Mouse (Mus musculus) regulatory T cell (primary cell): ENCODE data around the gene Fto.

ENCODE experiments used
- in situ Hi-C: fragments of 300-600 bp; cut with MboI, MseI; formaldehyde crosslinking; loops from one replicate; pipeline ENCODE4 v1.15.1; 2025; ENCODE audit warnings: high pct_unique_total_duplicates

Fto gene

GRCm38 (mm10) chr8:91355956-91356699 is 42.8 kb downstream of the Fto start:
- in situ Hi-C loops, result no loop called here

GRCm38 (mm10) chr8:91357493-91358014 is 44.2 kb downstream of the Fto start:
- in situ Hi-C loops, result no loop called here

GRCm38 (mm10) chr8:91358016-91358415 is 44.7 kb downstream of the Fto start:
- in situ Hi-C loops, result no loop called here

- in situ Hi-C loops, result no loop called here
These were observed 46.2 kb downstream of the Fto start for GRCm38 (mm10) chr8:91359511-91359910.

- in situ Hi-C loops, result no loop called here
These were observed 47.5 kb downstream of the Fto start for GRCm38 (mm10) chr8:91360644-91361357.

DNA sequence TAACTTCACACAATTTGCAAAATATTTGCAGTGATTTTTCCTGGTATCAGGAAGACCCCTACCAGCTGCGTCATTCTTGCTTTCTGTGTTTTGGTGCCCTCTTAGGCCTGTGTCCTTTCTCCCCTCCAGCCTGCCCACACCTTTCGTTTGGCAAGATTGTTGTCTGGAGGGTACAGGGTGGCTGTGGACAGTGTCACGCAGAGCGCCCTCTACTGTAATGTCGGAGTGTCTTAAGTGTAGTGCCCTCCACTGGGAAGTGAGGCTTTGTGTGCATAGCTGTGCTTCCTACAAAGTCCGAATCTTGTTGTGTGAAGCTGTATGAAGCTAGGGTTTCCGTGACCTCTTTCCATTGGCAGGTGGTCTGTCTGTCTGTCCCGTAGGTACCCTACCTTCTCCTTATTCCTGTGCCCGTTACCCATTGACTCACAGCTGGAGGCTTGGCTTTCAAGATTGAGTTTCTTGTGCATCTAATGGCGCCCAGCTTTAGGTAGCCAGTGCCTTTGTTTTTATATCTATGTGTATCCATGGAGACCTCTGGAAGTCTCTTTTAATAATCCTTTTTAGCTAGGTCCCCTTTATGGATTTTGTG is 50.0 kb downstream of the Fto start:
- in situ Hi-C loops, result no loop called here

- in situ Hi-C loops, result no loop called here
These were observed 50.9 kb downstream of the Fto start for GRCm38 (mm10) chr8:91364216-91364615.

DNA sequence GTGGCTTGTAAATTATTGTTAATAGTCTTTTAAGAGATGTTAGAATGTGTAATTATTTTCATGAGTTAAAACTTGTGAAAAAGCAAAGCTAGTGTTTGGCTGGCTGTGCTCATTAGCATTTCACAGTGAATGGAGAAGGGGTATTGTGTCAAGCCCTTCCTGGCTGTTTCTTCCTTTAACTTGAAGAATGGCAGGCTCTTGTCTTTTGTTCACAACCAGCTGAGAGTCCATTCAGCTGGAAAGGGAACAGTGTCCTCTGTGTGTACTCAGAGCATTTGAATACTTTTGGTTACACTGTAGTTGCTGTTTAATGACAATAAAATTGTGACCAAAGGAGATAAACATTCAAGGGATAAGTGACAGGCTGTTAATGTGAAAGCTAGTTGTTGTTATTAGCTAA is 52.5 kb downstream of the Fto start:
- in situ Hi-C loops, result no loop called here

DNA sequence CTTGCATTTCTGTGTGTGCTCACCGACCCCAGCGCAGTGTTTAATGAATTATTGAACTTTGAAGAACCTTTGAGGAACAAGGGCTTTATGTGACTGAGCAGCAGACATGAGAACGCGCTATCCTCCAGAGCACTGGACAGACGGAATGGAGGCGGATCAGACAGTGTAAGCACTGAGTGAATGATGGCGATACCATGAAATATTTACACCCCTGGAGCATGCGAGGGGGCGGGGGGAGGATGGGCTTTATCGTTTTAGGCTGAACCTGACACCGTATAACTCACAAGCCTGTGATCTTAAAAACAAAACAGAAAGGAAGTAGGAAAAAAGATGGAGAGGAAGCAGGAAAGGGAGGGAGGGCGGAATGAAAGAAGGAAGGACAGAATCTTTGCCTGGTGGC is 57.6 kb downstream of the Fto start:
- in situ Hi-C loops, result no loop called here

- in situ Hi-C loops, result no loop called here
These were observed 58.7 kb downstream of the Fto start for GRCm38 (mm10) chr8:91371995-91372394.

- in situ Hi-C loops, result no loop called here
These were observed 59.7 kb downstream of the Fto start for GRCm38 (mm10) chr8:91372780-91373577.

DNA sequence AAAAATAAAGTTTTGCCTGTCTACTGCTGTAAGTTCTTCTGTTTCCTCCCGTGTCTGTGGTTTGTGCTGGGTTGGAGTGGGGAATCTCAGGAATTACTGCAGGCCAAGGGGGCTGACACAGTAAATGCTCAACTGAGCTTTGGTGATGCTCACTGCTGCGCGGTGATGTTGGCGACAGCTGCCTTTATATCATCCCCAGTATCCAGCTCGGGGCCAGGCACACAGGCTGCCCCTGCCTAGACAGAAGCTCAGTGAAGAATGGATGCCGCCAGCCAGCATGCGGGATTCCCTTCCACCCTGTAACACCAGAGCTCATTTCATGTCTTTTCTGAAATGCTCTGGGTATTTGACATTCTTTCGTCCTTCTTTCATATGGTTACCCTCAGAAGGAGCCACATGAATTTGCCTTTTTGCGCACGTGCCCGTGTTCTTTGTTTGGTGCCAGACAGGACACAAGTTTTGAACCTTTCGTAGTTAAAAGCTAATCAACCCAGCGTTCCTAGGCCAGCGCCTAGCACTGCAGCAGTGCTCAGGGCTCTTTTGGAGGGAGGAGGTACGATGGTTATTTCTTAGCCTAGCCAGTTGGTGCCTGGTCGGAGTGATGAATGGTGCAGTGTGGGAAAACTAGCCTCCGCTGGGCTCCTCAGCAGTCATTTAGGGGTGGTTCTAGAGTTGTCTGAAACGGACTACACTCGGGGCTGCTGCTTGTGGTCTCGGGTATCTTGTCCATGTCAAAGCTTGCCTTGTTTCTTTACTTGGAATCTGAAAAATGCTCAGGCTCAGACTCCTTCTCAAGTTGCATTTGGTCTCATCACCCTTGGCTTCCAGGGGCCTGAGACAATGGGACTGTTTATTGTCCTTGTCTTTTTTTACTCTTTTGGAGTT is 62.0 kb downstream of the Fto start:
- in situ Hi-C loops, result no loop called here

DNA sequence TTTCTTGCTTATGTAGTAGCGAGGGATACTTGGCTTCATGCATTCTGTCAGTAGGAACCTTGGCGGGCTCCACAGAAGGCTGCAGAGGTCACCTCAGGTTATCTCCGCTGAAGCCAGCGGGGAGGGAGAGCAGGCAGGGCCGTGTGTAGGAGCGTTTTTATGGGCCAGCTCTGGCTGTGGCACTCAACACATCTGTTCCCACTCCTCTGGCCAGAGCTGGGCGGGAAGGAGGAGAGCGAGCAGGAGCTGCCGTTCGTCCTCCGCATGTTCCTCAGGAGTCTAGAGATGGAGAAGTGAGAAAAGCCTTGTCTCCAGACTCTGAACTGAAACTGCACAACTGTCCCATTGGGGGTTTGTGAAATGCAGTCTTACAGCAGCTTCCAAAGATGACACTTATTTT is 63.5 kb downstream of the Fto start:
- in situ Hi-C loops, result no loop called here

GRCm38 (mm10) chr8:91377275-91377674 is 64.0 kb downstream of the Fto start:
- in situ Hi-C loops, result no loop called here

GRCm38 (mm10) chr8:91378846-91379499 is 65.6 kb downstream of the Fto start:
- in situ Hi-C loops, result no loop called here

DNA sequence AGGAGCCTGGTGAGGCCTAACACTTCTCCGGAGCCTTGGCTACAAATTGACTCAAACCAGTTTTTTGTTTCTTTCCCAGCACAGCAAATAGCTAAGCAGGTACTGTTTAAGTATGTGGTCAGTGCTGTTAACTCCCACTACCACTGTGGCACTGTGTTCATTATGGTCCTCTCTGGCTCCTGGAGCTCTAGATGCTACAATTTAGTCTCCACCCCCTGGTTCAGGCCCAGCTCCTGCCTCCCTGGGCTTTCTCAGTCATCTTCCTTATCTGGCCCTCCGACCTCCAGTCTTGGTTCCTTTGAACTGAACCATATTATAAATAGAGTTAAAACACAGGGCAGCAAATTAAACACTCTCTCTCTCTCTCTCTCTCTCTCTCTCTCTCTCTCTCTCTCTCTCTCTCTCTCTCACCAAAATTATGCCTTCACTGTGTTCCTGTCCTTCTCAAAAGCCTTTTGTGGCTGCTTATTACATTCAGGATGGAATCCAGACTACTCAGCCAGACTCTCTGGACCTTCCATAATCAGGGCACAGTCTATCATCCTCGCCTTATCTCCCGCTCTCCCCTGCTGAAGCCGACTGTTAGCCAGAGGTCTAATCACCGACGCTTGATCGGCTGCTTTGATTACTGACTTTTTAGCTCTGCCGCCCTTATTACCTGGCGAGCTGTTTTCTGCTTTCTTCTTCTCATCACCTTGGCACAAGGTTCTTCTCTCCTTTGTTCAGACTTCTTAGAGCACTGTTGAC is 67.6 kb downstream of the Fto start:
- in situ Hi-C loops, result no loop called here

- in situ Hi-C loops, result no loop called here
These were observed 68.3 kb downstream of the Fto start for GRCm38 (mm10) chr8:91381543-91382106.

DNA sequence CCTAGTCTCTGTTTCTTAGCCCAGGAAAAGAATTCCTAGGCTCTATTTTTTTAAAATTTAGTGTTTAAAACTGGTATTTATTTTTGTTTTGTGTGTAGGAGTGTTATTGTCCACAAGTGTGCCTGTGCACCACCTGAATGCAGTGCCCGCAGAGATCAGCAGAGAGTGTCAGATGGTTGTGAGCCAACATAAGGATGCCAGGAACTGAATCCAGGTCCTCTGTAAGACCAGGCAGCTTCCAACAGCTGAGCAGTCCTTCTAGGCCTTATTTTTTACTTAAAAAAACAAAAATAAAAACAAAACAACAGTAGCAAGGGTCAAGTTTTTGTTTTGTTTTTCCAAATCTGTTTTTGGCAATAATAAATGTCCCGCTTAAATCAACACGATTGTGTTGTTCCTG is 69.9 kb downstream of the Fto start:
- in situ Hi-C loops, result no loop called here

GRCm38 (mm10) chr8:91383811-91384210 is 70.5 kb downstream of the Fto start:
- in situ Hi-C loops, result no loop called here
